Mouse (Mus musculus) midbrain, embryonic 14.5 days (tissue): ENCODE measurements around the gene Art4. TPM values are rescaled to one million over a fixed set of nuclear protein-coding genes. Genes with fewer than 3 reads are reported as not detected.
A peak's percentile ranks its signal among the peaks of the same experiment; 100 is the strongest.

Experiments
- ATAC-seq: fragments of 200-750 bp; cut with Nextera tagmentation; 2 replicates; pipeline ENCODE4 v1.8.0; 2017; ENCODE audit warnings: moderate number of reproducible peaks, moderate library complexity; ENCODE audit not compliant: low FRiP score, low TSS enrichment
- DNase-seq: peaks from one replicate; pipeline ENCODE4 v3.0.0-alpha.2; 2015
- H3K27ac ChIP-seq: fragments of 300-500 bp; sonication (generic); replicated peaks from 2 replicates; pipeline ENCODE4 v1.5.1; 2014; ENCODE audit warnings: mild to moderate bottlenecking, low read depth, low read length, moderate library complexity
- H3K27me3 ChIP-seq: fragments of 300-500 bp; sonication (generic); 2 replicates; pipeline ENCODE4 v1.6.1; 2014; ENCODE audit warnings: low read length, control low read depth, mixed read lengths; ENCODE audit not compliant: control insufficient read depth, insufficient read depth
- H3K36me3 ChIP-seq: fragments of 300-500 bp; sonication (generic); 2 replicates; pipeline ENCODE4 v1.6.1; 2014; ENCODE audit warnings: low read length, control low read depth; ENCODE audit not compliant: control insufficient read depth, insufficient read depth
- H3K4me1 ChIP-seq: fragments of 300-500 bp; sonication (generic); 2 replicates; pipeline ENCODE4 v1.6.1; 2014; ENCODE audit warnings: mild to moderate bottlenecking, antibody characterized with exemption, low read length, control low read depth; ENCODE audit not compliant: control insufficient read depth, insufficient read depth
- H3K4me2 ChIP-seq: fragments of 300-500 bp; sonication (generic); 2 replicates; pipeline ENCODE4 v1.6.1; 2014; ENCODE audit warnings: mild to moderate bottlenecking, low read length, moderate library complexity
- H3K4me3 ChIP-seq: fragments of 300-500 bp; sonication (generic); replicated peaks from 2 replicates; pipeline ENCODE4 v1.5.1; 2014; ENCODE audit warnings: low read depth, low read length
- H3K9ac ChIP-seq: fragments of 300-500 bp; sonication (generic); replicated peaks from 2 replicates; pipeline ENCODE4 v1.6.1; 2014; ENCODE audit warnings: mild to moderate bottlenecking, low read length, moderate library complexity
- H3K9me3 ChIP-seq: fragments of 300-500 bp; sonication (generic); 2 replicates; pipeline ENCODE4 v1.6.1; 2016; ENCODE audit warnings: low read length, control low read depth, mixed read lengths; ENCODE audit not compliant: control insufficient read depth
- WGBS: fragments of 180-500 bp; shearing (Covaris S2); extraction: QIAGEN DNeasy Blood & Tissue Kit; methylation state at CpG from one replicate; pipeline ENCODE4 v1.1.7; 2014; 5-methylcytosine and 5-hydroxymethylcytosine counted together
- polyA plus RNA-seq: library from polyadenylated mRNA; unstranded; fragments of >200 nt; fragmentation: Nextera tagmentation; extraction: Ambion mirVana; gene quantifications from 2 replicates; pipeline ENCODE4 v1.2.1, GENCODE M21; 2014

Art4 gene
- polyA plus RNA-seq, 1 experiment from 2014 or later = not detected

DNA sequence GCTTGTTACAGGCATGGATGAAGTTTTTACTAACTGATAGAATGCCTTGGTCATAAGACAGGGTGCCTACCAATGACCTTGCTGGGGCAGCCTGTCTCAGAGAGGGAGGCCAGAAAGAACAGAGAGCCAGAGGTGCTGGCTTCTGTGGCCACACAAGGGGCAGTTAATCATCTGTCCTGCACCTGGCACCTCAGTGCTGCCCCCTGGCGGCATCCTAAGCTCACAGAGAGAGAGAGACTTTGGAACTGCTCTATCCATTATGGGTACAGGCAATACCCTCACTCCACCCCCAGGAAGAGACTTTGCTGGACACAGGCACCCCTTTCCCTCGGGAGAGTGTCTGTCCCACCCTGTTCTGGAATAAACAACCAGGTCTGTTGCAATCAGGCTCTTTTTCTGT, 9.7 kb downstream of the Art4 start:
- ATAC-seq = no peak
- peak; percentile 35 for DNase-seq
- no peaks in the 10 kb centered on the region for H3K9me3 ChIP-seq

DNA sequence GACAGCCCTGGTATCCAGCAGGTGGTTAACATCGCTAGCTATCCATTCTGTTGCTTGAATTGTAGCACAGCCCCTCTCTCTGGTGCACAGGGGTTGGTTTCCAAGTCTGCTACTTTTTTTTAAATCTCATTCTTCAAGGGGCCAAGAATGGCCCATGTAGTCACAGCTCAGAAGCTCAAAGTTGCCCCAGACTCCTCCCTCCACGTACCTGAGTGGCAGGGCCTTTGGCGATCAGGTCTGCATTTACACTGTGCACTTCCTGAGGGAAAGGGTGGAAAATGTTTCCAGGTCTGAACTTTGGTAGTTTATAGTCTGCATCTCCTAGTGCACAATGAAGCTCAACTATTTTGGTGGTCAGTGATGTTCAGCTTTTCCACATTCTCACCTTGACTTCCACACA, 10.3 kb downstream of the Art4 start:
- no peak for DNase-seq
- no peak overlapping the region for H3K4me3 ChIP-seq
- H3K9me3 ChIP-seq = no peaks in the 10 kb centered on the region
- H3K4me1 ChIP-seq = no peaks in the 10 kb centered on the region
- no peak for ATAC-seq
- no peaks in the 10 kb centered on the region for H3K27me3 ChIP-seq
- 97% methylated on average over 3 of the region's 3 CpGs for WGBS
- no peak overlapping the region for H3K4me2 ChIP-seq
- no peaks in the 10 kb centered on the region for H3K36me3 ChIP-seq
- no peak overlapping the region for H3K27ac ChIP-seq
- H3K9ac ChIP-seq = no peak overlapping the region

More for the DNA sequence above, 9.7 kb downstream of the Art4 start:
- Histone ChIP-seq H3K27me3 (no peaks in the 10 kb centered on the region), H3K9ac (no peak overlapping the region), H3K36me3 (no peaks in the 10 kb centered on the region), H3K27ac (no peak overlapping the region), H3K4me2 (no peak overlapping the region), H3K4me1 (no peaks in the 10 kb centered on the region), H3K4me3 (no peak overlapping the region)
- 17% methylated on average over 2 of the region's 2 CpGs for WGBS

DNA sequence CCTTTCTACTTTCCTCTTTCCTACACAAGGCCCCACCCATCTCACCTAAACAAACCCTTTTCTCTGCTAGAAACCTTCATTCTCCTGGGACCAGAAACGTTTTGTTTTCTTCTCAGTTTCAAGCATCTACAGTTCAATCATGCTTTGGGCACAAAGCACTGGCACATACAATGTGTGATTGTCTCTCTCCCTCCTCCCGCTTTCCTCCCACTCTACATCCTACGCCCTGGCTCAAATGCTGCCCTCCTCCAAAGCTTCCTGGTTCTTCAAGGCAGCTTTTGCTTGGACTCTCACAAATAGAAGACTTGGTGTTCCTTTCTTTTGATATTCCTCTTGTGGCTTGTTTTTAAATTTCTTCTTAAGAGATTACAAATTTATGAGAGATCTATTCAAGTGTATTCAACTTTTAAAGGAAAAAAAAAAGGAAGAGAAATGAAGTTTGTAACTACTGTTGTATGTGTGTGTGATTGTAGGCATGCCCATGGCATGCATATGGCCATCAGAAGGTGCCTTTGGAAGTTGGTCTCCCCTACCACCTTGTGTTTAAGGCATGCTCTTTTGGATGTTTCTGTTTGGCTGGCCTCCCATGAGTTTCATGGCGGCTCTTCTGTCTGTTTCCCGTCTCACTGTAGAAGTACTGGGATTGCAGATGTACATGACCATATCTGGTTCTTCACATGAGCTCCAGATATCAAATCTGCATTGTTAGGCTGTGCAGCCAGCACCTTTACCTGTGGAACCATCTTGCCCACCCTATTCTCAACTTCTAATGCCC, 11.6 kb downstream of the Art4 start:
- Histone ChIP-seq H3K4me3 (no peak overlapping the region), H3K4me1 (no peaks in the 10 kb centered on the region), H3K36me3 (no peaks in the 10 kb centered on the region), H3K9me3 (no peaks in the 10 kb centered on the region), H3K27ac (no peak overlapping the region), H3K4me2 (no peak overlapping the region), H3K27me3 (no peaks in the 10 kb centered on the region), H3K9ac (no peak overlapping the region)
- no peak for ATAC-seq
- 78% methylated on average over 5 of the region's 5 CpGs for WGBS
- DNase-seq = no peak

DNA sequence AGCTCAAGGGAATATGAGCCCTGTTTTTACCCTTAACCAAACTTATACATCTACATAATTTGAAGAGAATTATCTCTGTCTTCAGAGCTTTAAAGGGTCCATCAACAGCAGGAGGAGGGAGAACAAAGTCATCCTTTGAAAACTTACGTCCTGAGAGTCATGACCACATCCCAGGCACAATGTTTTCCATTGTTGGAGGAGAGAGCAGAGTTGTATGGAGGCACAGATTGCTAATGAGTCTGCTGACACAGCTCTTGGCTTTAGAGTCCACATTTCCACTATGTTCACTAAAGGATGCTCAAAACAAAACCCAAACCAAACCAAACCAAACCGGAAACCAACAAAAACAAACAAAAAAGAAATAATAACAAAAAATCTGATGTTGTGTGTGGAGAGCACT, 12.6 kb downstream of the Art4 start:
- whole genome bisulfite sequencing = 57% methylated on average over 2 of the region's 2 CpGs
- no peaks in the 10 kb centered on the region for H3K36me3 ChIP-seq
- no peaks in the 10 kb centered on the region for H3K27me3 ChIP-seq
- H3K27ac ChIP-seq = no peak overlapping the region
- DNase-seq = no peak
- H3K9me3 ChIP-seq = no peaks in the 10 kb centered on the region
- no peak overlapping the region for H3K9ac ChIP-seq
- ATAC-seq = no peak
- H3K4me2 ChIP-seq = no peak overlapping the region
- no peaks in the 10 kb centered on the region for H3K4me1 ChIP-seq
- no peak overlapping the region for H3K4me3 ChIP-seq

DNA sequence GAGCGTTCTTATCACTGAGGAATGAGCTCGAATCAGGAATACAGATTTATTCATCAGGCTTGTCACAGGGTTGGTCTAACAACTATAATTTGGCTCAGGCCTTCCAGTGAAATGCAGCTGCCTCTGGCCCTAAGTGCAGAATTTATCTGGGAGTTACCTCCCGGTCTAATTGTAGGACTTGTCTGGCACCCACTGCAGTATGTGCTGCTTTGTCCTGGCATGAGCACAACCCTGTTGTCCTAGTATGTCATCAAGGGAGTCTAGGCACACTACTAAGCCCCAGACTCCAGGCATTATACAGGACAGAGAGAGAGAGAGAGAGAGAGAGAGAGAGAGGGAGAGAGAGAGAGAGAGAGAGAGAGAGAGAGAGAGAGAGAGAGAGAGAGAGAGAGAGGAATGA, 20.2 kb downstream of the Art4 start:
- H3K9me3 ChIP-seq = no peaks in the 10 kb centered on the region
- no peak overlapping the region for H3K4me3 ChIP-seq
- ATAC-seq (no peak), DNase-seq (no peak)
- H3K27me3 ChIP-seq = no peaks in the 10 kb centered on the region
- no peak overlapping the region for H3K4me2 ChIP-seq
- H3K36me3 ChIP-seq = no peaks in the 10 kb centered on the region
- no peak overlapping the region for H3K27ac ChIP-seq
- H3K4me1 ChIP-seq = no peaks in the 10 kb centered on the region
- WGBS = 82% methylated on average over 3 of the region's 3 CpGs
- no peak overlapping the region for H3K9ac ChIP-seq

DNA sequence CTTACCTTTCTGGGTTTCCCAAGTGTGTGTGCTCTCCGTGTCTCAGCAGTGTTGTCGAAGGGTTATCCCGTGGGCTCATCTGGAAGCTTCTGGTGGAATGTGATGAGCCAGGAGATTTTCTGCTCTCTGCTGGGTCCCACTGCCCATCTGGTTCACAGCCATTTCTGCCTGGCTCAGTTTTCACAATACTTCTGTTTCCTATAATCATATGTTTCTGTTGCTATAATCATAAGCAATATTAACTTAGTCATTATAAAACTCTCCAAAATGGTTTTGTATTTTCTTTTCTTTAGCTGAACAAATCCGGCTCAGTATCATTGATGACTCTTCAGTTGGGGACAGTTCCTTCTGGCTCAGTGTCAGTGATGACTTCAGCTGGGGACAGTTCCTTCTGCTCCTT, 22.2 kb downstream of the Art4 start, which contains the start of gene Smco3:
Gene Smco3, minus strand, starts transcription at position 101 of the 400 bp plus-strand sequence.
- no peak within 1 kb of the TSS for H3K4me3 ChIP-seq
- H3K27ac ChIP-seq = no peak within 1 kb of the TSS
- H3K9me3 ChIP-seq = no peaks in the 10 kb centered on the region
- WGBS = 61% methylated on average over 4 of the region's 4 CpGs
- ATAC-seq = no peak
- no peaks in the 10 kb centered on the region for H3K4me1 ChIP-seq
- no peaks in the 10 kb centered on the region for H3K36me3 ChIP-seq
- no peak within 1 kb of the TSS for H3K4me2 ChIP-seq
- no peak within 1 kb of the TSS for H3K9ac ChIP-seq
- H3K27me3 ChIP-seq = no peaks in the 10 kb centered on the region
- no peak for DNase-seq

GRCm38 (mm10) chr6:136831712-136832111, 25.8 kb downstream of the Art4 start:
- no peak for DNase-seq
- WGBS = 78% methylated on average over 5 of the region's 5 CpGs

DNA sequence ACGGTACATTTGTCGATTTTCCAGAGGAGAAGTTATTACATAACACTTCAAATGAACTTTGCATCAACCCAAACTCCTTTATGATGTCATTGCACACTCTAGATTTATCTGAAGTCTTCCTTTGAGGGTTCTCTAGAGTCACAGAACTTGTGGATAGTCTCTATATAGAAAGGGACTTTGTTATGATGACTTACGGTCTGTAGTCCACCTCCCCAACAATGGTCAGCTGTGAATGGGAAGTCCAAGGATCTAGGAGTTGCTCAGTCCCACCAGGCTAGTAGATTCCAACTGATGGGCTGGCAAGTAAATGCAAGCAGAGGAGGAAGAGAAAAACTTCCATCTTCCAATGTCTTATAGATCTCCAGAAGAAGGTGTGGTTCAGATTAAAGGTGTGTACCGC, 28.9 kb downstream of the Art4 start:
- ATAC-seq = peak; percentile 9; the same call in 1 of the 2 replicates
- Histone ChIP-seq H3K4me2 (peak overlapping the region; percentile 77), H3K27me3 (no peaks in the 10 kb centered on the region), H3K4me3 (peak overlapping the region; percentile 48), H3K9ac (peak overlapping the region; percentile 70), H3K9me3 (no peaks in the 10 kb centered on the region), H3K36me3 (peaks cover 19% of the 10 kb centered on the region), H3K4me1 (peaks cover 13% of the 10 kb centered on the region), H3K27ac (peak overlapping the region; percentile 93)
- DNase-seq = no peak
- WGBS = 35% methylated on average over 4 of the region's 4 CpGs

More at GRCm38 (mm10) chr6:136831712-136832111, 25.8 kb downstream of the Art4 start:
- H3K36me3 ChIP-seq = no peaks in the 10 kb centered on the region
- no peak overlapping the region for H3K4me2 ChIP-seq
- ATAC-seq = no peak
- H3K27me3 ChIP-seq = no peaks in the 10 kb centered on the region
- peaks cover 10% of the 10 kb centered on the region for H3K4me1 ChIP-seq
- H3K9me3 ChIP-seq = no peaks in the 10 kb centered on the region
- no peak overlapping the region for H3K9ac ChIP-seq
- no peak overlapping the region for H3K27ac ChIP-seq
- no peak overlapping the region for H3K4me3 ChIP-seq
